Mouse (Mus musculus): ENCODE results near the gene Lypd5. TPM values are rescaled to one million over a fixed set of nuclear protein-coding genes. Genes with fewer than 3 reads are reported as not detected.

The Lypd5 gene
- polyA plus RNA-seq (2012; rRNA removed), result not detected in 2 replicates

DNA sequence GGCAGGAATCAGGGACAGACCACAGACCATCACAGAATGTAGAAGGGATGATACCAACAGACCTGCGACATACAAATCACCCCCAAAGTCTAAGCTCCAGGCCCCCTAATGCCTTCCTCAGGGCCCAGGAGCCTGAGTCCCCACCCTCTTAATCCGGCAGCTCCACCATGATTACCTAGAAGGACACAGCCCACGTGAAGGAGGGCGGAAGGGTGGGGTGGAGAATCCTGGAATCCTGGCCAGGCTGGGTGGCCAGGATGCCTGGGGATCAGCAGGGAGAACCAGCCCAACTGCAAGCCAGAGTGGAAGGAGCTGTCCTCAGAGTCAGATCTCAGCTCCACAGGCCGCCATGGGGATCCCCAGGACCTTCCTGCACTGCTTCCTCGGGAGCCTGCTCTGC is at the start of gene Lypd5:
Gene Lypd5 (plus strand): TSS at position 301 of the 400 bp plus-strand sequence.
- Histone ChIP-seq H3K27me3 (replicated peaks; ENCODE audit: control insufficient read depth, insufficient read depth, low read length) (no peaks in the 10 kb centered on the region), H3K4me1 (ENCODE audit: control insufficient read depth, insufficient read depth, low read length) (no peaks in the 10 kb centered on the region), H3K27ac (ENCODE audit: insufficient read depth, low read depth, low read length) (no peak within 1 kb of the TSS), H3K36me3 (ENCODE audit: control insufficient read depth, insufficient read depth, low read length) (no peaks in the 10 kb centered on the region), H3K4me3 (ENCODE audit: insufficient read depth, low read depth, low read length) (no peak within 1 kb of the TSS)
- TF ChIP-seq CTCF (conservative IDR thresholded peaks at IDR 0.05; ENCODE audit: insufficient read depth, insufficient read length, low read depth, low read length), result no peak
- no peak for TF ChIP-seq POLR2A (IDR thresholded peaks at IDR 0.05; ENCODE audit: low read depth, low read length)
- WGBS, result 38% methylated on average over 6 of the region's 6 CpGs
- no peak for DNase-seq

DNA sequence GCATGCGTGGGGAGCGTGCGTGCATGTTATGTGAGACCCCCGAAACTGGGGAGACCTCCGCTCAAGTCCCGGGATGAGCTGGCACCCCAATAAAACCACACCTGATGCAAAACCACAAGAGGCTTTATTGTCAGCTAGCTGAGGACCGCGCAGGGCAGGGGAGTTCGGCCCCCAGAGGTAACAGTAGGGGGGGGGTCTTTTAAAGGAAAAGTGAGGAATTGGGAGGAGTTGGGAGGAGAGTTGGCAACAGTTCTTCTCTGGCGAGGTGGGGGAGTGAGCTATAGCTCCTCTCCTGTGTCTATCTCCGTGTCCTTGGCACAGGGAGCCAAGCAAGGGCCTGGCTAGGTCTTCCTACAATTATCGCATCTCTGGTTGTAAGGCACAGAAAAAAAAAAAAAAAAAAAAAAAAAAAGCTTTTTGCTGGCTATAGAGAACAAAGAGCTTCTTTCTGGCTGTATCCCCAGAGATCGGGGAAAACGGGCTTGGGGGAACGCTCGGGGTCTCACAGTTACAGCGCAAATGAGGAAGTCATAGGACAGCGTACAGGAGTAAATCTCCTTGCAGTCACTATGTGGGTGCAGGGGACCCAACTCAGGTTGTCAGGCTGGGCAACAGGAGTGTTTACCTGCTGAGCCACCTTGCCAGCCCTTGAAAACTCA is 49.0 kb upstream of the Lypd5 start:
- H3K27me3 ChIP-seq (replicated peaks; ENCODE audit: control insufficient read depth, insufficient read depth, low read length), result no peaks in the 10 kb centered on the region
- no peak for DNase-seq
- H3K36me3 ChIP-seq (ENCODE audit: control insufficient read depth, insufficient read depth, low read length), result no peaks in the 10 kb centered on the region
- TF ChIP-seq CTCF (conservative IDR thresholded peaks at IDR 0.05; ENCODE audit: insufficient read depth, insufficient read length, low read depth, low read length) (no peak), POLR2A (IDR thresholded peaks at IDR 0.05; ENCODE audit: low read depth, low read length) (no peak)
- 8% methylated on average over 18 of the region's 18 CpGs for WGBS
- peaks cover 3% of the 10 kb centered on the region; the same call in 1 of the 2 replicates for H3K4me1 ChIP-seq (ENCODE audit: control insufficient read depth, insufficient read depth, low read length)
- H3K27ac ChIP-seq (ENCODE audit: insufficient read depth, low read depth, low read length), result no peak overlapping the region
- H3K4me3 ChIP-seq (ENCODE audit: insufficient read depth, low read depth, low read length), result peak overlapping the region; percentile 41

DNA sequence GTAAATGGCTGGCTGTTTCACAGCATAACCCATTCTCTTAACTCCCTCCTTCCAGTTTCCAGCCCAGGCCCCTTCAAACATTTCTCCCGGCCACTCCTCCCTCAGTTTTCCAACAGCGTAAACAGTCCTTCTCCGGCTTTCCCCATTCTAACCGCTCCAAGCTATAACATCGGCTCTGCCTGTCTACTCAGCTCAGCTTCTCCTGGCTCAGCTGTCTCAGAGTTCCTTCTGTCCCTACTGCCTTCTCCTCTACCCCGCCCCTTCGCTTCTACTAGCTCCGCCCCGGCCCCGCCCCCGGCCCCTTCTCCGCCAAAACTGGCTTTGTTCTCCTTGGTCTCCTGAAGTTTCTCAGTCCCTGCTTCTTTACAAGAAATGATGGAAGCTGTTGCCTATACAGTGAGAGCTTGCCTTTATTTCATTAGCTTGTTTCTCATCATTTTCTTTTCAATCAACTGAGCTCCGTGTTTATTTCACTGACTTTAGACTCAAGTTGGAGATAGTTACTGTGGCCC is 48.2 kb upstream of the Lypd5 start, which contains the start of gene Zfp61:
Gene Zfp61 (minus strand): TSS at position 462 of the 512 bp plus-strand sequence.
- Histone ChIP-seq H3K27ac (ENCODE audit: insufficient read depth, low read depth, low read length) (no peak within 1 kb of the TSS), H3K4me3 (ENCODE audit: insufficient read depth, low read depth, low read length) (0 out of 2 replicates have a peak within 1 kb of the TSS, but pooled peaks have one; percentile 24), H3K36me3 (ENCODE audit: control insufficient read depth, insufficient read depth, low read length) (no peaks in the 10 kb centered on the region), H3K27me3 (replicated peaks; ENCODE audit: control insufficient read depth, insufficient read depth, low read length) (no peaks in the 10 kb centered on the region), H3K4me1 (ENCODE audit: control insufficient read depth, insufficient read depth, low read length) (peaks cover 3% of the 10 kb centered on the region; the same call in 1 of the 2 replicates)
- 4% methylated on average over 13 of the region's 13 CpGs for WGBS
- TF ChIP-seq POLR2A (IDR thresholded peaks at IDR 0.05; ENCODE audit: low read depth, low read length) (no peak), CTCF (conservative IDR thresholded peaks at IDR 0.05; ENCODE audit: insufficient read depth, insufficient read length, low read depth, low read length) (no peak)
- peak; percentile 57 for DNase-seq

DNA sequence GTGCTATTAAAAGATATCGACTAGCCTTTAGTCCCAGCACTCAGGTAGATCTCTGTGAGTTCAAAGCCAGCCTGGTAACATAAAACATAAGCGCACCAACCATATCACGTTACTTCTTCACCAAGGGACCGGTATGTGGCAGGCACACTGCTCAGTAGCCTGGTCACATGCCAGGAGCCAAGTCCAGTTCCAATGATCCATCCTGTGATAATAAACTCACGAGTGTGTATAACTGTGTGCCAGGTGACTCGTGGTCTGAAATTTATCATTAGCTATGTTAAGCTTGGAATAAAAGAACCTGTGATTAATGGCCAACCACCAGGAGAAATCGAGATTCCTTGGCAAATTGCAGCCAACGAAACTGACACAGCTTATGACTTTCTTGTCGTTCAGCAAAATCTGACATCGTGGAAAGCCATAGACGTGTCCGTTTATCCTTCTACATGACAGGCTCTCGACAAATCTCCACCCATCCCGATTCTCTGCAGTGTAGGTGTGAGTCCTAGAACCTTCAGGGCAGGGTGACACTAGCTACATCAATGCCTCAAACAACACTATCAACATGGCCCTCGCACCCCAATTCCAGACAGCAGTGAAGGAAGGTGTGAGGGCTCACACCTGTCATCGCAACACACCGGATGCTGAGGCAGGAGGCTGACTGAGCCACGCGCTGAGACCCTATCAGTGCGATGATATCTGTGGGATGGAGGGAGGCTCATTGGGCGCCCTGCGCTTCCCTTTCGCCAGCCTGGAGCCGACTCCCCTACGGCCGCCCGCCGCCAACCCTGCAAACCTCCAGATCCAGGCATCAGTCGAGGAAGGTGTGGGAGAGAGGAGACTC is 33.0 kb upstream of the Lypd5 start:
- TF ChIP-seq CTCF (conservative IDR thresholded peaks at IDR 0.05; ENCODE audit: insufficient read depth, insufficient read length, low read depth, low read length) (no peak), POLR2A (IDR thresholded peaks at IDR 0.05; ENCODE audit: low read depth, low read length) (no peak)
- 14% methylated on average over 29 of the region's 29 CpGs for WGBS
- no peaks in the 10 kb centered on the region for H3K36me3 ChIP-seq (ENCODE audit: control insufficient read depth, insufficient read depth, low read length)
- H3K4me3 ChIP-seq (ENCODE audit: insufficient read depth, low read depth, low read length), result peak overlapping the region; percentile 65
- no peak overlapping the region; the same call in 1 of the 2 replicates for H3K27ac ChIP-seq (ENCODE audit: insufficient read depth, low read depth, low read length)
- H3K27me3 ChIP-seq (replicated peaks; ENCODE audit: control insufficient read depth, insufficient read depth, low read length), result no peaks in the 10 kb centered on the region
- H3K4me1 ChIP-seq (ENCODE audit: control insufficient read depth, insufficient read depth, low read length), result peaks cover 6% of the 10 kb centered on the region; the same call in 1 of the 2 replicates
- DNase-seq, result peak; percentile 59

DNA sequence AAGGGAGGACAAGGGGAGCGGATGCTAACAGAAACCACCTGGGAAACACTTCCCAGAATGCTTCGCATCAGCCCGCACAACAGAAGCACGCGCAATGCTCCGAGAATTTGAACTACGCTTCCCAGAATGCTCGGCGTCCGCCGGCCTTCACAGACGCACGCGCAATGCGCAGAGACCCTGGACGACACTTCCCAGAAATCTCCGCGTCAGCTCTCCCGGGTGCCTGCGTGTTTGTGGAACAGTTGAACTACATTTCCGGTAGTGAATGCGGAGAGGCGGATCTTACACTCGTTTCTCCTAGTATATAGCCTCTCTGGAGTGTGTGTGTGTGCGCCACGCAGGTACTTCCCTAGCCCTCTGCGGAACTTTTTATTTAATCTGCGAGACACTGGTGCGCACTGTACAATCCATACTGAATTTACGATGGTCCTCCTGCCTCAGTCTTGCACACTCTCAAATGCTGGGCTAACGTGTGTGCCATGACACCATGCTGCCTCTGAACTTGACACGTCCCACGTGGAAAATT is 32.4 kb upstream of the Lypd5 start, which contains the start of gene Zfp94:
Gene Zfp94 (minus strand): TSS at position 100 of the 526 bp plus-strand sequence.
- DNase-seq, result peak; percentile 98

DNA sequence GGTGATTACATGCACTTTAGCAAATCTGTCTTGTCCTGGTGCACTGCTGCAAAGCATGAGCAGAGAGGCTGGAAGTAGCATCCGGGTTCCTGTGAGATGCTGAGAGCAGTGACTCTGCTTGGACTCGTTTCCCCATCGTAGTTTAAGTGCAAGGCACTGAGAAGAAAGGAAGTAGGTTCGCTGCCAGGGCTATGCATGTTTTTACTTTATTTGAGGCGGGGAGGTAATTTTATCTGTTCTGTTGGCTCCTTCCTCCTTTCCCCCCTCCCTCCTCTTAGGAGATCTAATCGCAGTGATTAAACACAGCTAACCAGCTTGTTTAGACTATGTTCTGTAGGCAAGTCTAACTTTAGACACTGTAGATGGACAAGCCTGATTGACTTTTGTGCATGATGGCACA is 30.1 kb upstream of the Lypd5 start:
- peaks cover 6% of the 10 kb centered on the region; the same call in 1 of the 2 replicates for H3K4me1 ChIP-seq (ENCODE audit: control insufficient read depth, insufficient read depth, low read length)
- H3K27ac ChIP-seq (ENCODE audit: insufficient read depth, low read depth, low read length), result no peak overlapping the region
- no peaks in the 10 kb centered on the region for H3K36me3 ChIP-seq (ENCODE audit: control insufficient read depth, insufficient read depth, low read length)
- no peak overlapping the region for H3K4me3 ChIP-seq (ENCODE audit: insufficient read depth, low read depth, low read length)
- DNase-seq, result no peak
- TF ChIP-seq CTCF (conservative IDR thresholded peaks at IDR 0.05; ENCODE audit: insufficient read depth, insufficient read length, low read depth, low read length) (no peak), POLR2A (IDR thresholded peaks at IDR 0.05; ENCODE audit: low read depth, low read length) (no peak)
- H3K27me3 ChIP-seq (replicated peaks; ENCODE audit: control insufficient read depth, insufficient read depth, low read length), result no peaks in the 10 kb centered on the region
- 21% methylated on average over 6 of the region's 6 CpGs for WGBS

More for the DNA sequence above, 32.4 kb upstream of the Lypd5 start, which contains the start of gene Zfp94:
- Histone ChIP-seq H3K27ac (ENCODE audit: insufficient read depth, low read depth, low read length) (peak within 1 kb of the TSS; percentile 49; the same call in 1 of the 2 replicates), H3K27me3 (replicated peaks; ENCODE audit: control insufficient read depth, insufficient read depth, low read length) (no peaks in the 10 kb centered on the region), H3K4me3 (ENCODE audit: insufficient read depth, low read depth, low read length) (peak within 1 kb of the TSS; percentile 65), H3K36me3 (ENCODE audit: control insufficient read depth, insufficient read depth, low read length) (no peaks in the 10 kb centered on the region), H3K4me1 (ENCODE audit: control insufficient read depth, insufficient read depth, low read length) (peaks cover 6% of the 10 kb centered on the region; the same call in 1 of the 2 replicates)
- TF ChIP-seq CTCF (conservative IDR thresholded peaks at IDR 0.05; ENCODE audit: insufficient read depth, insufficient read length, low read depth, low read length), result no peak
- TF ChIP-seq POLR2A (IDR thresholded peaks at IDR 0.05; ENCODE audit: low read depth, low read length), result no peak
- under 1% methylated on average over 33 of the region's 33 CpGs for WGBS

Data from kidney, adult 2 months (tissue).